ENCODE assay signal across 1 mouse cellular context in genomic region chr13:111470562-111471237, GRCm38 (mm10).
TF ChIP-seq lines count a peak whose summit lies in the region.

No protein-coding gene starts in this region.

TF ChIP-seq in CH12.LX, 34 proteins besides CTCF, POLR2A, EP300 and RAD21 (continued from another document):
- TF ChIP-seq NRF1 (IDR thresholded peaks at IDR 0.05; ENCODE audit: low read depth, low read length) (no peak), MEF2A (IDR thresholded peaks at IDR 0.05; ENCODE audit: borderline replicate concordance, low read depth, low read length) (no peak), MYC (IDR thresholded peaks at IDR 0.05; ENCODE audit: low read depth, low read length) (no peak), MAFK (IDR thresholded peaks at IDR 0.05; ENCODE audit: insufficient replicate concordance, low read length) (no peak), GABPA (IDR thresholded peaks at IDR 0.05; ENCODE audit: insufficient replicate concordance, low read depth, low read length) (no peak), CHD2 (IDR thresholded peaks at IDR 0.05; ENCODE audit: low read length) (no peak), SMC3 (IDR thresholded peaks at IDR 0.05; ENCODE audit: low read depth, low read length) (no peak), USF1 (IDR thresholded peaks at IDR 0.05; ENCODE audit: low read depth, low read length) (no peak), TCF12 (IDR thresholded peaks at IDR 0.05; ENCODE audit: low read depth, low read length) (0 out of 2 replicates have a peak, but pooled peaks have one; percentile 31), TBP (conservative IDR thresholded peaks at IDR 0.05; ENCODE audit: low read depth, low read length) (no peak), POLR2AphosphoS2 (IDR thresholded peaks at IDR 0.05; ENCODE audit: low read depth, low read length) (no peak), MXI1 (IDR thresholded peaks at IDR 0.05; ENCODE audit: low read depth, low read length) (no peak), SIN3A (IDR thresholded peaks at IDR 0.05; ENCODE audit: low read length) (peak; percentile 77), E2F4 (IDR thresholded peaks at IDR 0.05; ENCODE audit: insufficient replicate concordance, low read depth, low read length) (no peak)
